Mouse (Mus musculus) thymus, adult 2 months (tissue): Measurements from ENCODE around the gene Ndufb7. TPM values are rescaled to one million over a fixed set of nuclear protein-coding genes. Genes with fewer than 3 reads are reported as not detected.

Experiments used
- DNase-seq: peaks from one replicate; pipeline ENCODE4 v3.0.0; 2021
- H3K27ac ChIP-seq: fragments of 200-500 bp; 2 replicates; pipeline ENCODE4 v1.5.1; 2012; ENCODE audit warnings: low read length, control low read depth; ENCODE audit not compliant: control insufficient read depth, insufficient read depth
- H3K27me3 ChIP-seq: fragments of 200-500 bp; 2 replicates; pipeline ENCODE4 v1.6.1; 2012; ENCODE audit warnings: mild to moderate bottlenecking, low read length, moderate library complexity, mixed read lengths; ENCODE audit not compliant: control insufficient read depth, insufficient read depth
- H3K36me3 ChIP-seq: fragments of 200-500 bp; 2 replicates; pipeline ENCODE4 v1.6.1; 2012; ENCODE audit warnings: mild to moderate bottlenecking, low read length, moderate library complexity; ENCODE audit not compliant: control insufficient read depth, insufficient read depth
- H3K4me1 ChIP-seq: fragments of 200-500 bp; replicated peaks from 2 replicates; pipeline ENCODE4 v1.6.1; 2012; ENCODE audit warnings: low read length; ENCODE audit not compliant: control insufficient read depth, insufficient read depth
- H3K4me3 ChIP-seq: fragments of 200-500 bp; 2 replicates; pipeline ENCODE4 v1.5.1; 2012; ENCODE audit warnings: mild to moderate bottlenecking, low read length, control low read depth, moderate library complexity; ENCODE audit not compliant: control insufficient read depth, insufficient read depth
- CTCF ChIP-seq: fragments of 200-500 bp; IDR thresholded peaks from 2 replicates; pipeline ENCODE4 v1.5.1; 2012; ENCODE audit warnings: mild to moderate bottlenecking, control low read depth, low read length, moderate library complexity, borderline replicate concordance; ENCODE audit not compliant: control insufficient read depth, poor library complexity, insufficient read depth; ENCODE audit errors: extremely low read depth
- POLR2A ChIP-seq: fragments of 200-500 bp; IDR thresholded peaks from 2 replicates; pipeline ENCODE4 v1.6.1; 2012; ENCODE audit warnings: mild to moderate bottlenecking, low read length, control low read depth, moderate library complexity; ENCODE audit not compliant: control insufficient read depth, poor library complexity, insufficient read depth; ENCODE audit errors: extremely low read depth
- WGBS: fragments of 180-500 bp; shearing (Covaris S2); methylation state at CpG from one replicate; pipeline ENCODE4 v1.1.7; 2018; 5-methylcytosine and 5-hydroxymethylcytosine counted together
- polyA plus RNA-seq: library from polyadenylated mRNA; depleted of rRNA; stranded (reverse); fragments of >200 nt; gene quantifications from 2 replicates; pipeline ENCODE4 v1.2.3, GENCODE M21; 2012

The Ndufb7 gene
- polyA plus RNA-seq, 1 experiment = 498 TPM

GRCm38 (mm10) chr8:83598146-83598545, 31.7 kb downstream of the Ndufb7 start:
- 65% methylated on average over 1 of the region's 1 CpGs for WGBS
- no peak for DNase-seq

GRCm38 (mm10) chr8:83599814-83600213, 33.3 kb downstream of the Ndufb7 start:
- no peak for DNase-seq
- Histone ChIP-seq H3K27me3 (no peaks in the 10 kb centered on the region), H3K36me3 (no peaks in the 10 kb centered on the region), H3K4me3 (no peak overlapping the region), H3K4me1 (peaks cover 5% of the 10 kb centered on the region), H3K27ac (no peak overlapping the region)
- TF ChIP-seq CTCF (no peak), POLR2A (no peak)

More at GRCm38 (mm10) chr8:83598146-83598545, 31.7 kb downstream of the Ndufb7 start:
- Histone ChIP-seq H3K4me3 (no peak overlapping the region), H3K27me3 (no peaks in the 10 kb centered on the region), H3K36me3 (no peaks in the 10 kb centered on the region), H3K27ac (no peak overlapping the region), H3K4me1 (peaks cover 7% of the 10 kb centered on the region)
- no peak for TF ChIP-seq CTCF
- no peak for TF ChIP-seq POLR2A

- Histone ChIP-seq H3K4me3 (no peak overlapping the region), H3K4me1 (peaks cover 5% of the 10 kb centered on the region), H3K27ac (no peak overlapping the region), H3K36me3 (no peaks in the 10 kb centered on the region), H3K27me3 (no peaks in the 10 kb centered on the region)
- WGBS = 95% methylated on average over 2 of the region's 2 CpGs
- TF ChIP-seq CTCF = no peak
- no peak for TF ChIP-seq POLR2A
- DNase-seq = no peak
Measured at GRCm38 (mm10) chr8:83602650-83603029, 36.2 kb downstream of the Ndufb7 start.

GRCm38 (mm10) chr8:83607661-83608397, 41.4 kb downstream of the Ndufb7 start, which contains the start of the genes Tecr and Dnajb1:
Gene Tecr, minus strand, starts transcription at chr8:83607971.
Gene Dnajb1, plus strand, starts transcription at chr8:83608193.
- no peaks in the 10 kb centered on the region for H3K27me3 ChIP-seq
- H3K36me3 ChIP-seq = peaks cover 24% of the 10 kb centered on the region
- peak within 1 kb of the TSS; percentile 61 for H3K4me3 ChIP-seq
- peak; percentile 100 for DNase-seq
- WGBS = under 1% methylated on average over 69 of the region's 69 CpGs
- H3K27ac ChIP-seq = peak within 1 kb of the TSS; percentile 81
- peak; percentile 85 for TF ChIP-seq POLR2A
- peak; percentile 47; the same call in 1 of the 2 replicates for TF ChIP-seq CTCF
- H3K4me1 ChIP-seq = peaks cover 30% of the 10 kb centered on the region

GRCm38 (mm10) chr8:83608398-83608829, 41.9 kb downstream of the Ndufb7 start:
- TF ChIP-seq CTCF (peak; percentile 13; the same call in 1 of the 2 replicates), POLR2A (no peak)
- WGBS = under 1% methylated on average over 51 of the region's 51 CpGs
- no peaks in the 10 kb centered on the region for H3K27me3 ChIP-seq
- peaks cover 27% of the 10 kb centered on the region for H3K36me3 ChIP-seq
- H3K4me1 ChIP-seq = peaks cover 31% of the 10 kb centered on the region
- DNase-seq = peak; percentile 85
- peak overlapping the region; percentile 61 for H3K4me3 ChIP-seq
- H3K27ac ChIP-seq = peak overlapping the region; percentile 73

- Histone ChIP-seq H3K36me3 (peaks cover 27% of the 10 kb centered on the region), H3K4me1 (peaks cover 31% of the 10 kb centered on the region), H3K27ac (peak overlapping the region; percentile 67; the same call in 1 of the 2 replicates), H3K27me3 (no peaks in the 10 kb centered on the region), H3K4me3 (peak overlapping the region; percentile 61)
- 2% methylated on average over 9 of the region's 9 CpGs for WGBS
- DNase-seq = no peak
- TF ChIP-seq CTCF = no peak
- TF ChIP-seq POLR2A = no peak
Measured at GRCm38 (mm10) chr8:83609086-83609485, 42.6 kb downstream of the Ndufb7 start.
